Mouse (Mus musculus) liver, embryonic 13.5 days (tissue): ENCODE measurements around the gene Prkca. TPM values are rescaled to one million over a fixed set of nuclear protein-coding genes. Genes with fewer than 3 reads are reported as not detected.

Experiments used
- ATAC-seq: fragments of 200-750 bp; cut with Nextera tagmentation; 2 replicates; pipeline ENCODE4 v1.8.0; 2017; ENCODE audit warnings: low read depth, mild to moderate bottlenecking, moderate number of reproducible peaks, moderate library complexity
- DNase-seq: peaks from one replicate; pipeline ENCODE4 v3.0.0; 2022
- H3K27ac ChIP-seq: fragments of 300-500 bp; sonication (generic); 2 replicates; pipeline ENCODE4 v1.5.1; 2015; ENCODE audit warnings: moderate library complexity, mild to moderate bottlenecking, inconsistent platforms
- H3K27me3 ChIP-seq: fragments of 300-500 bp; sonication (generic); 2 replicates; pipeline ENCODE4 v1.6.1; 2015; ENCODE audit warnings: mild to moderate bottlenecking, inconsistent platforms
- H3K36me3 ChIP-seq: fragments of 300-500 bp; sonication (generic); 2 replicates; pipeline ENCODE4 v1.6.1; 2015; ENCODE audit warnings: mild to moderate bottlenecking, inconsistent platforms
- H3K4me1 ChIP-seq: fragments of 300-500 bp; sonication (generic); replicated peaks from 2 replicates; pipeline ENCODE4 v1.6.1; 2015; ENCODE audit warnings: inconsistent platforms
- H3K4me2 ChIP-seq: fragments of 300-500 bp; sonication (generic); 2 replicates; pipeline ENCODE4 v1.6.1; 2015; ENCODE audit warnings: inconsistent platforms, mild to moderate bottlenecking, moderate library complexity
- H3K4me3 ChIP-seq: fragments of 300-500 bp; sonication (generic); replicated peaks from 2 replicates; pipeline ENCODE4 v1.5.1; 2015; ENCODE audit warnings: mild to moderate bottlenecking, inconsistent platforms
- H3K9ac ChIP-seq: fragments of 300-500 bp; sonication (generic); 2 replicates; pipeline ENCODE4 v1.6.1; 2015; ENCODE audit warnings: mild to moderate bottlenecking, inconsistent platforms
- H3K9me3 ChIP-seq: fragments of 300-500 bp; sonication (generic); replicated peaks from 2 replicates; pipeline ENCODE4 v1.6.1; 2016; ENCODE audit warnings: inconsistent platforms
- WGBS: fragments of 180-500 bp; shearing (Covaris S2); methylation state at CpG from one replicate; pipeline ENCODE4 v1.1.7; 2015; ENCODE audit not compliant: insufficient replicate concordance; 5-methylcytosine and 5-hydroxymethylcytosine counted together
- polyA plus RNA-seq: library from polyadenylated mRNA; unstranded; fragments of >200 nt; fragmentation: Nextera tagmentation; extraction: Ambion mirVana; gene quantifications from 2 replicates; pipeline ENCODE4 v1.2.1, GENCODE M21; 2015

Gene Prkca
- polyA plus RNA-seq, 1 experiment from 2014 or later, result 1.9 TPM

DNA sequence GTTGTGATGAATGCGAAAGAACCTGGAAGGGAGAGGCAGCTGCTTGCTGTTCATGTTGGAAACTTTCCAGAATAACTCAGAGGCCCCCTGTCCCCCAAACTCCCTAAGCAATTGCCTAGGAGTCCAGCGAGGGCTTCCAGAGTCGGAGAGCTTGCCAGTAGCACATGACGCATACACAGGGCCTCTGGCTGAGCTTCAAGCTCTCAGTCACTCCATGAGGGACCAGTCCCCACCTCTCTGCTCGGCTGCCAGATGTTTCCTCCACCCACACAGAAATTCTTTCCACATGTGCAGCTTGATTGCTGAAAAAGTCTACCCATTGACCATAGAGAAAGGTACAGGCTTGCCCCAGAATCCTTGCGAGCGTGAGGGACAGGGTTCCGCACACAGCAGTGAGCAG lies 128.3 kb downstream of the Prkca start:
- no peak for ATAC-seq
- no peak overlapping the region for H3K9ac ChIP-seq
- WGBS, result 69% methylated on average over 8 of the region's 8 CpGs
- H3K4me3 ChIP-seq, result no peak overlapping the region
- H3K9me3 ChIP-seq, result no peaks in the 10 kb centered on the region
- H3K4me2 ChIP-seq, result no peak overlapping the region
- no peak for DNase-seq
- H3K27me3 ChIP-seq, result no peaks in the 10 kb centered on the region
- peaks cover 4% of the 10 kb centered on the region for H3K4me1 ChIP-seq
- H3K36me3 ChIP-seq, result no peaks in the 10 kb centered on the region
- H3K27ac ChIP-seq, result no peak overlapping the region

DNA sequence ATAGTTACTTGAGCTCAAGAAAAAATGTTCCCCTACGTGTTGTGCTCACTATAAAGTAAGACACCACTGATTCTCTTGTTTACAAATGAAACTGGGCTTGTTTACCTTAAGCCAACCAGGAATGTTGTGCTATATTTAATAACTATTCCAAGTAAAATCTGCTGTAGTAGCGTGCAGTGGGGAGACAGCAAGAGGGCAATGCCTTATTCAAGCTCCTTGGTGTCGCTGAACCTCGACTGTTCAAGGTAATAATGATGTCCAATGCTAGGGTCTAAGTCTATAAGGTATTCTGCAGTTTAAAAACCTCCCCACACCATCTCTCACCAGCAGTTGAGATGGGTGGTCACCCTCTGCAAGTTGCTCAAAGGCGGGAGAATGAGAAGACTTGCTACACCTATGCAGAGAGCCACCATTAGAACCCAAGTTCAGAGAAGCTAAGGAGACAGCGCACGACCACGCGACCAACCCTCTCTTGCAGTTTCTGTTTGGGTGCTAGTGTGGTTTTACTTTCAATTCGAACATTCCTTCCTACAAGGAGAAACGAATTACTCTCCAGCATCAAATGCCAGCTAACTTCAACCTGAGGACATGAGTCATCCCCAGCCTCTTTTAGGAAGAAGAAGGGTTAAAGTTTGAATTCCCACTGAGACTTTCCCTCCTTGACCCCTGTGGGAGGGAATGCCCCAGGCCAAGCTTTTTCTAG lies 129.1 kb downstream of the Prkca start:
- DNase-seq (no peak), ATAC-seq (no peak)
- Histone ChIP-seq H3K4me3 (no peak overlapping the region), H3K9ac (no peak overlapping the region), H3K4me1 (peaks cover 10% of the 10 kb centered on the region), H3K36me3 (no peaks in the 10 kb centered on the region), H3K27me3 (no peaks in the 10 kb centered on the region), H3K27ac (no peak overlapping the region), H3K4me2 (no peak overlapping the region), H3K9me3 (no peaks in the 10 kb centered on the region)
- WGBS, result 65% methylated on average over 11 of the region's 11 CpGs

DNA sequence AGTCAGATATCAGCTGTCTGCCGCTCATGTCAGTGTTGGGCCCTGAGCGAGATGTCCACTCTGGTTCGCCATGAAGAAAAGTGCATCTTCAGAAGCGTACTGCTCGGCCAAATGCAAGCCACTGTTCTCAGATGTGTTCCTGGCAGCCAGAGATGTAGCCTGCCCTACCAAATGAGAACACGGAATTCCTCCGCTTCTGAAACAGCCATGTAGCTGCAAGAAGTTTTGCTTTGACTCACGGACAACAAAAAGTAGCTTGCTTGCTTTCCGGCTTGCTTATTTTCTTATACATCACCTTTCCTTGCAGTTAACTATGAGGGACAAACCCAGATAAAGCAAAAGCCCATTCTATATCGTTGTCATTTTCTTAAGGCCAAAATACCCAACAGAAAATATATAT lies 129.9 kb downstream of the Prkca start:
- Histone ChIP-seq H3K27me3 (no peaks in the 10 kb centered on the region), H3K4me2 (no peak overlapping the region), H3K4me1 (peaks cover 10% of the 10 kb centered on the region), H3K9ac (no peak overlapping the region), H3K36me3 (no peaks in the 10 kb centered on the region), H3K9me3 (no peaks in the 10 kb centered on the region), H3K27ac (no peak overlapping the region), H3K4me3 (no peak overlapping the region)
- DNase-seq, result no peak
- 80% methylated on average over 10 of the region's 10 CpGs for WGBS
- no peak for ATAC-seq

DNA sequence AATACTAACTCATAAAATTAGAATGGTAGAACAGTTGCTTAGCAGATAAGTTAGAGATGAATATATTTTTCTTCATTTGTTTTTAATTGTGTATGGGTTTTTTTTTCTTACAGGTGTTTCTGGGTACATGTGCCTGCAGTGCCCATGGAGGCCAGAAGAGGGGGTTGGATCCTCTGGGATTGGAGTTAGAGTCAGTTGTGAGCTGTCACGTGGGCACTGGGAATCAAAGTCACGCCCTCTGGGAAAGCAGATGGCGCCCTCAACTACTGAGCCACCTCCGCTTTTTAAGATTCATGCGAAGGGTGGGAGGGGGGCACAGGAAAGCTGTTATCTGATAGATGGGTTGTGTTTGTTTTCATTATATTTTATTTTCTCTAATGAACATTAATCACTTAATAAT lies 131.1 kb downstream of the Prkca start:
- Histone ChIP-seq H3K9me3 (no peaks in the 10 kb centered on the region), H3K36me3 (no peaks in the 10 kb centered on the region), H3K4me1 (peaks cover 10% of the 10 kb centered on the region), H3K4me3 (no peak overlapping the region), H3K27ac (no peak overlapping the region), H3K9ac (no peak overlapping the region), H3K27me3 (no peaks in the 10 kb centered on the region), H3K4me2 (no peak overlapping the region)
- DNase-seq, result no peak
- no peak for ATAC-seq
- 76% methylated on average over 5 of the region's 5 CpGs for WGBS

DNA sequence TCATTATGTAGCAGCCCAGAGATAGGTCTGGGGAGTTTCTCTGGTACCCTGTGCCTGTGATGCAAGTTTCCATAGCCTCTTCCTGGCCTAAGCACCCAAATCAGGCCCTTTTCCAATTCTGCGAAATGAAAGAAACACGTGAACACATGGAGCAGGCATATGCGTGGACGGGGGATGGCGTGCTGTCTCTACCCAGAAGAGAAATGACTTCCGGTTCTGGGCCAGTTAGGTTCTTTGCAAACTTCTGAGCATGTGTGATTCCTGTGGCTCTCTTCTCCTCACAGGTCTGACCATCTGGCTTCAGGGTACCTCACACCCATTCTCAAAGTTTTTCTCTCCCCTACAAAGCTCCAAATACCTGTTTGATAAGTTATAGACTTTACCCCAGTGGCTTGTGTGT lies 131.7 kb downstream of the Prkca start:
- Histone ChIP-seq H3K4me1 (peaks cover 10% of the 10 kb centered on the region), H3K9ac (no peak overlapping the region), H3K36me3 (no peaks in the 10 kb centered on the region), H3K4me3 (no peak overlapping the region), H3K27ac (no peak overlapping the region), H3K4me2 (no peak overlapping the region), H3K27me3 (no peaks in the 10 kb centered on the region), H3K9me3 (no peaks in the 10 kb centered on the region)
- DNase-seq (no peak), ATAC-seq (no peak)
- 79% methylated on average over 6 of the region's 6 CpGs for WGBS

DNA sequence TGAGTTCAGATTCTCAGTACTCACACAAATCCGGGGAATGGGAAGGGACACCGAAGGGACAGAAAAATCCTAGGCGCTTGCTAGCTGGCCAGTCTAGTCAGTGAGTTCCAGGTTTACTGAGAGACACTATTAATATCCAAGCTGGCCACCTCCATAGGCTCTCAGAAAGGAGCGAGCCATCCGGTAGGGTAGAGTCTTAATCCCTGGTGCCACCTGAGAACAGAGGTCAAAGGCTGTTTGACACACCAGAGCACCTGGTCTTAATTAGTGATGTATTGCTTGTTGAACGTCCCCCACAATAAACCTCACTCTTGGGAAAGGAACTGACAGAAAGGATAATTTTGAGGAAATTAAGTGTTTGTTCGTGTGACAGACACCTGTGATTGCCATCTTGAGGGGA lies 133.0 kb downstream of the Prkca start:
- Histone ChIP-seq H3K36me3 (no peaks in the 10 kb centered on the region), H3K27me3 (no peaks in the 10 kb centered on the region), H3K4me3 (no peak overlapping the region), H3K4me2 (no peak overlapping the region), H3K4me1 (peaks cover 10% of the 10 kb centered on the region), H3K9me3 (no peaks in the 10 kb centered on the region), H3K9ac (no peak overlapping the region), H3K27ac (no peak overlapping the region)
- no peak for ATAC-seq
- 72% methylated on average over 7 of the region's 7 CpGs for WGBS
- DNase-seq, result no peak

DNA sequence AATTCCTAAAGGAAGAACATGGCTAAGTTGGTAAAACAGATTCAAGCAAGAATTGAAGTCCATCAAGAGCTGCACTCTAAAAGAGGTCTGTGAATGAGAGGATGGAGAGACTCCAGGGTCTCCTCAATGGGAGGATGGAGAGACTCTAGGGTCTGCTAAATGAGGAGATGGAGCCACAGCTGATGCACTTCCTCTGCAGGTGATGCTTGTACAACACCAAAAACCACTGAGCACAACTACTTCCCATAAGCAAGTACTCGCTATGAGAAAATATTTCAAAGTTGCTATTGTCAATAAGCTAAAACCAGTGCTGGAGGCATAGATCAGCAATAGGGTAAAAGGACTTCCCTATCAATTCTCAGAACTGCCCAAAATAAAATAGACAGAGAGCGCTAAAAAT lies 137.1 kb downstream of the Prkca start:
- no peaks in the 10 kb centered on the region for H3K27me3 ChIP-seq
- no peaks in the 10 kb centered on the region for H3K9me3 ChIP-seq
- no peak for ATAC-seq
- H3K4me2 ChIP-seq, result no peak overlapping the region
- no peak for DNase-seq
- H3K36me3 ChIP-seq, result no peaks in the 10 kb centered on the region
- no peak overlapping the region for H3K9ac ChIP-seq
- H3K4me3 ChIP-seq, result no peak overlapping the region
- WGBS, result 63% methylated on average over 2 of the region's 2 CpGs
- H3K27ac ChIP-seq, result no peak overlapping the region
- H3K4me1 ChIP-seq, result peaks cover 10% of the 10 kb centered on the region

DNA sequence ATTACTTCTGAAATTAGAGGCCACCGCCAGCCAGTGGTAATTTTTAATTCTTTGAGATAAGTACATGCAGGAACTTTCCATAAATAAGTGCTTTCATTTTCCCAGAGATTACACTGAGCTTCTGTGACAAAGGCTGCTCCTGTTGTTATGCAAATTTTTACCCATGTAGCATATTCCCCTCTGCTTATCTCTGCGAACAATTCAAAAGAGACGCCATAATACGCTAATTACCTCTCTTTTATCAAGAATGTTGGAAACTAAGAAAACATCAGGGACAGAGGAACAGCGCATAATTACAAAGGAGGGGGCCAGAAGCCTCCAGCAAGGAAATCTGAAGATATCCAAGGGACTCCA lies 138.9 kb downstream of the Prkca start:
- WGBS, result 63% methylated on average over 5 of the region's 5 CpGs
- H3K4me3 ChIP-seq, result no peak overlapping the region
- H3K4me1 ChIP-seq, result no peaks in the 10 kb centered on the region
- no peaks in the 10 kb centered on the region for H3K27me3 ChIP-seq
- H3K4me2 ChIP-seq, result no peak overlapping the region
- no peak overlapping the region for H3K27ac ChIP-seq
- DNase-seq, result no peak
- ATAC-seq, result no peak
- no peaks in the 10 kb centered on the region for H3K9me3 ChIP-seq
- no peak overlapping the region for H3K9ac ChIP-seq
- no peaks in the 10 kb centered on the region for H3K36me3 ChIP-seq

DNA sequence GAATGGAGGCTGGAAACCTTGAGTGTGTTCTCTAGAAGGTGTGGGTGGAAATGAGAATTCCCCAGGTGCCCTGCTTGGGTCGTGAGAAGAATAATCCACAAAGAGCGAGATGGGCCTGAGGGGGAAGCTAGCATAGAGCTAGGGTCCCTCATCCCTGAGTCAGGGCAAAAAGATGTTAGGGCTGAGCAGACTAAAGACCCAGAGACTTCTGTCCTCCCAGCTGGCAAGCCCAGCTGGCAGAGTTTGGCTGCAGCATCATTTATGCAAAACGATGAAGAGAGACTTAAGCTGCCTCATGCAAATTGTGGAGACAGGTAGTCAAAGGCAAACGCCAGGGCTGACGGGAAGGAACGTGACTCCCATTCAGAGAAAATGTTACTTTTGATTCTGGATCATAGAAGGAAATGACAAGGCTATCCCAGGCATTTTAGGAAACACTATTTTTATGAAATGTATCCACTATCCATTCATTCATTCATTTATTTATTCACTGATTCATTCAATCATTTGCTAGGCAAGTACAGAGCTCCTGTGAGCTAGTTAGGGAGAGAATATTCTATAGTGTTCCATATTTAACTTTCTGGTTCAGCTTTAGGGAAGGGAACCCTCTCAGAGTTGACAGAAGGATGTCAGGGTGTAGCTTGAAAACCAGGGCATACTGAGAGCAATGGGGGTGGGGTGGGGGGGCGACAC lies 139.4 kb downstream of the Prkca start:
- no peak for DNase-seq
- H3K9ac ChIP-seq, result no peak overlapping the region
- ATAC-seq, result no peak
- H3K36me3 ChIP-seq, result no peaks in the 10 kb centered on the region
- 69% methylated on average over 7 of the region's 7 CpGs for WGBS
- no peak overlapping the region for H3K27ac ChIP-seq
- no peaks in the 10 kb centered on the region for H3K27me3 ChIP-seq
- no peak overlapping the region for H3K4me2 ChIP-seq
- no peaks in the 10 kb centered on the region for H3K4me1 ChIP-seq
- no peaks in the 10 kb centered on the region for H3K9me3 ChIP-seq
- no peak overlapping the region for H3K4me3 ChIP-seq

DNA sequence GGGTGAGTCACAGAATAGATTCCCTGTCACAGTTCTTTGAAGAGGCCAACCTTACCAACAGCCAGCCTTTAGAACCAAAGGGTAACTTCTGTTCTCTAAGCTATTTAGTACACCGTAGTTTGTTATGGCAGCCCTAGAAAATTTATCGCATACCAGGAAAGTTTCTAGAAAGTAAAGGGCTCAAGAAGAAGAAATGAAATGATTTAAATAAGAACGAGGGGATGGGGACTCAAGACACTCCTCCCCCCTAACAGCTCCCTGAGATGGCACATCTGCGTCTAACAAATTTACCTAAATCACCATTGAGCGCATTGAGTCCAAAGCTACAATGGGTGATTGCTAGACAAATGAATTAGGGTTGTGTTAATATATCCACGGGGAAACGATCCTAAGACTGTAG lies 140.9 kb downstream of the Prkca start:
- 82% methylated on average over 7 of the region's 7 CpGs for WGBS
- Histone ChIP-seq H3K9ac (no peak overlapping the region), H3K27ac (no peak overlapping the region)

DNA sequence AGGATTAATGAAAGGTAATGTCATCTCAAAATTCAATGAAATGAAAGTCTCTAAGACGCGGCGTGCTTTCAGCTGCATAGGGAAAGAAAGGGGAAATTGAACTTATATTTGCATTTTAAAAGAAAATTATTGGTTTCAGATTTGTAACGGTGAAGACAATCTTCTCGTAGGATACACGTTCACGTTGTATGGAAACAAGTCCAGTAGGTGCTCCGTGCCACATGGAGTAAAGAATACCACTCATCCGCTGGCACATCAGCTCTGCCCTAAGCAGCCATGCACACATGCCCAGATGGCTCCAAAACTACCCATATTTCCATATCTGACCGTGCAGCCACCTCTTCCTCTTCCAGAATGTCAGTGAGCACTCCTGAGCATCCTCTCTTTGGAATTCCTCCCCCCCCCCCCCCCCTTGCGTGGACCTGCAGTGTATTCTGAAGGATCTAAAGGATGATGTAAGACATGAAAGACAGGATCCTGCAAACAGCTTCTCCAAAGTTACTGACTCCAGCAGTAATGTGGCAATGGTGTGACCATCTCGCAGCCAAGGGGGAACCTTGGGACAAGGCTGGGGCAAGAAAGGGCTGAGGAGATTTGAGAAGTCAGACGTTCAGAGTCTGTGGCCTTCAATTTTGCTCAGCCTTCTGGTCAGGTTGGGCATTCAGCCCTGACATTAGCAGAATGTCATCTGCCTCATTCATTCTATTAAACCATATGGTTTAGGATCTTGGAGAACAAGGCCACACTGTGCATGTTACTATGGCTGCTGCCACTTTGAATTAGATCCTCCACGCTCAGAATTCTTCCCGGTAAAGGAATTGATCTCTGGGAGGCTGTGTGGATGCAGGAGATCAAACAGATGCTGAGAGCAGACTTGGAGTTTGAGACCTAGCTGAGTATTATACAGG lies 142.8 kb downstream of the Prkca start:
- 74% methylated on average over 15 of the region's 15 CpGs for WGBS
- H3K9ac ChIP-seq, result no peak overlapping the region

More for the DNA sequence above, 140.9 kb downstream of the Prkca start:
- H3K4me2 ChIP-seq, result no peak overlapping the region
- H3K36me3 ChIP-seq, result no peaks in the 10 kb centered on the region
- H3K27me3 ChIP-seq, result no peaks in the 10 kb centered on the region
- H3K4me3 ChIP-seq, result no peak overlapping the region
- H3K4me1 ChIP-seq, result no peaks in the 10 kb centered on the region
- DNase-seq, result no peak
- no peaks in the 10 kb centered on the region for H3K9me3 ChIP-seq
- ATAC-seq, result no peak

More for the DNA sequence above, 142.8 kb downstream of the Prkca start:
- Histone ChIP-seq H3K4me2 (no peak overlapping the region), H3K9me3 (no peaks in the 10 kb centered on the region), H3K4me1 (0 out of 2 replicates have a peak, but pooled peaks cover 5% of the 10 kb centered on the region), H3K36me3 (no peaks in the 10 kb centered on the region), H3K27me3 (no peaks in the 10 kb centered on the region), H3K4me3 (no peak overlapping the region), H3K27ac (no peak overlapping the region)
- ATAC-seq (no peak), DNase-seq (no peak)
